ENCODE assay signal across 21 mouse cellular contexts in genomic region chr17:78050203-78050602, GRCm38 (mm10).
A peak's percentile ranks its signal among the peaks of the same experiment; 100 is the strongest.
DNase-seq lines count a peak whose midpoint lies in the region; ATAC-seq and TF ChIP-seq lines count a peak whose summit lies in the region.
"Had no signal": no experiment of that assay in that cellular context is flagged by ENCODE, and none has a peak within 500 bp of the region (broad histone marks: within the 10 kb centered on the region; RNA-seq: fewer than 3 reads in every experiment).

No protein-coding gene starts in this region.

- H3K27ac ChIP-seq in intestine, postnatal 0 days (ENCODE audit: low read depth, low read length), result no peak overlapping the region
- no peak overlapping the region for H3K27ac ChIP-seq in intestine, embryonic 16.5 days (ENCODE audit: low read length)
- H3K27ac ChIP-seq in lung, postnatal 0 days (ENCODE audit: low read length), result no peak overlapping the region
- H3K27ac ChIP-seq: embryonic facial prominence, embryonic 15.5 days; heart, embryonic 13.5 days; hindbrain, postnatal 0 days; kidney, embryonic 15.5 days; limb, embryonic 12.5 days; macrophage; midbrain, embryonic 13.5 days; neural tube, embryonic 15.5 days had no signal

- ATAC-seq in intestine, postnatal 0 days, result no peak
- no peak for ATAC-seq in intestine, embryonic 16.5 days
- ATAC-seq in lung, postnatal 0 days, result no peak
- ATAC-seq in hematopoietic stem cell, adult 5-6 weeks (replicated peaks in 1 of 2; ENCODE audit: insufficient read depth in 1 of 2, low FRiP score in 2 of 2, low TSS enrichment in 1 of 2, low read depth in 1 of 2, poor library complexity in 2 of 2, severe bottlenecking in 2 of 2), result peak; percentile 71 to 87
- ATAC-seq in megakaryocyte, adult 5-6 weeks (ENCODE audit: poor library complexity, severe bottlenecking), result no peak
- ATAC-seq: hindbrain, postnatal 0 days; midbrain, embryonic 13.5 days had no signal

- no peak for TF ChIP-seq EP300 in lung, postnatal 0 days (IDR thresholded peaks at IDR 0.05)

- no peaks in the 10 kb centered on the region for H3K9me3 ChIP-seq in intestine, postnatal 0 days (ENCODE audit: control insufficient read depth)
- no peaks in the 10 kb centered on the region for H3K9me3 ChIP-seq in intestine, embryonic 16.5 days (ENCODE audit: control insufficient read depth, low read length)
- H3K9me3 ChIP-seq in lung, postnatal 0 days (ENCODE audit: low read length), result no peaks in the 10 kb centered on the region
- H3K9me3 ChIP-seq: embryonic facial prominence, embryonic 15.5 days; heart, embryonic 13.5 days; kidney, embryonic 15.5 days; limb, embryonic 12.5 days; midbrain, embryonic 13.5 days; neural tube, embryonic 15.5 days had no signal

- H3K27me3 ChIP-seq in intestine, postnatal 0 days (replicated peaks; ENCODE audit: control insufficient read depth, insufficient read depth, low read length), result no peaks in the 10 kb centered on the region
- no peaks in the 10 kb centered on the region for H3K27me3 ChIP-seq in intestine, embryonic 16.5 days (replicated peaks; ENCODE audit: control insufficient read depth, insufficient read depth, low read length)
- H3K27me3 ChIP-seq in lung, postnatal 0 days (replicated peaks; ENCODE audit: insufficient read depth, low read length), result no peaks in the 10 kb centered on the region
- H3K27me3 ChIP-seq: embryonic facial prominence, embryonic 15.5 days; heart, embryonic 13.5 days; kidney, embryonic 15.5 days; limb, embryonic 12.5 days; midbrain, embryonic 13.5 days; neural tube, embryonic 15.5 days had no signal

- H3K4me3 ChIP-seq in intestine, postnatal 0 days (ENCODE audit: low read depth, low read length), result no peak overlapping the region
- no peak overlapping the region for H3K4me3 ChIP-seq in intestine, embryonic 16.5 days (ENCODE audit: low read length)
- no peak overlapping the region for H3K4me3 ChIP-seq in lung, postnatal 0 days (ENCODE audit: low read depth, low read length)
- H3K4me3 ChIP-seq: embryonic facial prominence, embryonic 15.5 days; heart, embryonic 13.5 days; kidney, embryonic 15.5 days; limb, embryonic 12.5 days; midbrain, embryonic 13.5 days; neural tube, embryonic 15.5 days had no signal

- no peaks in the 10 kb centered on the region for H3K4me1 ChIP-seq in intestine, postnatal 0 days (replicated peaks; ENCODE audit: control insufficient read depth, insufficient read depth, low read length)
- no peaks in the 10 kb centered on the region for H3K4me1 ChIP-seq in intestine, embryonic 16.5 days (ENCODE audit: control insufficient read depth, insufficient read depth, low read length)
- no peaks in the 10 kb centered on the region for H3K4me1 ChIP-seq in lung, postnatal 0 days (ENCODE audit: insufficient read depth, low read depth, low read length)
- H3K4me1 ChIP-seq: embryonic facial prominence, embryonic 15.5 days; heart, embryonic 13.5 days; kidney, embryonic 15.5 days; limb, embryonic 12.5 days; midbrain, embryonic 13.5 days; neural tube, embryonic 15.5 days had no signal

- no peak for DNase-seq in lung, postnatal 0 days (ENCODE audit: low spot score)
- no peak for DNase-seq in lung, adult 18-20 months
- DNase-seq in heart, adult 18-20 months, result no peak
- DNase-seq in thymus, postnatal 36 days, result no peak
- DNase-seq: adrenal gland, postnatal 14 days; cerebellum, adult 9-10 months; gastrocnemius, postnatal 25 days; heart, postnatal 36 days; right cerebral cortex, postnatal 4 days had no signal

- no peak overlapping the region for H3K4me2 ChIP-seq in intestine, postnatal 0 days (replicated peaks; ENCODE audit: low read depth)
- no peak overlapping the region for H3K4me2 ChIP-seq in intestine, embryonic 16.5 days (ENCODE audit: low read depth, low read length)
- no peak overlapping the region for H3K4me2 ChIP-seq in lung, postnatal 0 days (replicated peaks; ENCODE audit: low read depth, low read length)
- H3K4me2 ChIP-seq: embryonic facial prominence, embryonic 15.5 days; heart, embryonic 13.5 days; kidney, embryonic 15.5 days; limb, embryonic 12.5 days; midbrain, embryonic 13.5 days; neural tube, embryonic 15.5 days had no signal

- WGBS in intestine, postnatal 0 days, result 89% methylated on average over 7 of the region's 7 CpGs
- WGBS in intestine, embryonic 16.5 days, result 89% methylated on average over 7 of the region's 7 CpGs
- WGBS in lung, postnatal 0 days, result 78% methylated on average over 7 of the region's 7 CpGs

- no peaks in the 10 kb centered on the region for H3K36me3 ChIP-seq in intestine, postnatal 0 days (ENCODE audit: control insufficient read depth, insufficient read depth)
- no peaks in the 10 kb centered on the region for H3K36me3 ChIP-seq in intestine, embryonic 16.5 days (ENCODE audit: control insufficient read depth, insufficient read depth, low read length)
- no peaks in the 10 kb centered on the region for H3K36me3 ChIP-seq in lung, postnatal 0 days (ENCODE audit: insufficient read depth, low read length)
- H3K36me3 ChIP-seq: embryonic facial prominence, embryonic 15.5 days; heart, embryonic 13.5 days; kidney, embryonic 15.5 days; limb, embryonic 12.5 days; midbrain, embryonic 13.5 days; neural tube, embryonic 15.5 days had no signal

- peak; percentile 53 for TF ChIP-seq CTCF in intestine, postnatal 0 days (IDR thresholded peaks at IDR 0.05; ENCODE audit: low read depth)
- 0 out of 2 replicates have a peak, but pooled peaks have one; percentile 24 for TF ChIP-seq CTCF in lung, postnatal 0 days (IDR thresholded peaks at IDR 0.05)

- H3K9ac ChIP-seq in intestine, postnatal 0 days (ENCODE audit: low read depth, low read length), result no peak overlapping the region
- no peak overlapping the region for H3K9ac ChIP-seq in intestine, embryonic 16.5 days (ENCODE audit: low read depth, low read length)
- no peak overlapping the region for H3K9ac ChIP-seq in lung, postnatal 0 days (replicated peaks; ENCODE audit: low read depth)
- H3K9ac ChIP-seq: embryonic facial prominence, embryonic 15.5 days; heart, embryonic 13.5 days; kidney, embryonic 15.5 days; limb, embryonic 12.5 days; midbrain, embryonic 13.5 days; neural tube, embryonic 15.5 days had no signal

Comparison
In these comparisons a context has a peak if more than half of its experiments do, and no peak if none do; other contexts are left out.
1. ATAC-seq: peak in hematopoietic stem cell, adult 5-6 weeks (2 of 2); none in intestine, postnatal 0 days (single experiment), intestine, embryonic 16.5 days (single experiment), lung, postnatal 0 days (single experiment) and megakaryocyte, adult 5-6 weeks (single experiment).